Mouse (Mus musculus) embryonic facial prominence, embryonic 11.5 days (tissue): Measurements from ENCODE around the gene Slc7a7. TPM values are rescaled to one million over a fixed set of nuclear protein-coding genes. Genes with fewer than 3 reads are reported as not detected.
A peak's percentile ranks its signal among the peaks of the same experiment; 100 is the strongest.
"Not testable (repeated sequence)": the region's sequence is repeated elsewhere in the genome, so short reads cannot be mapped to it uniquely, and the experiment has no call there.

Experiments
- ATAC-seq: fragments of 200-750 bp; cut with Nextera tagmentation; replicated peaks from 2 replicates; pipeline ENCODE4 v1.8.0; 2017; ENCODE audit warnings: low read depth; ENCODE audit not compliant: insufficient number of reproducible peaks, low FRiP score, low TSS enrichment
- DNase-seq: peaks from one replicate; pipeline ENCODE4 v3.0.0-alpha.2; 2015; ENCODE audit warnings: low spot score
- H3K27ac ChIP-seq: fragments of 300-500 bp; sonication (generic); replicated peaks from 2 replicates; pipeline ENCODE4 v1.5.1; 2014; ENCODE audit warnings: mild to moderate bottlenecking, low read depth, low read length, control low read depth
- H3K27me3 ChIP-seq: fragments of 300-500 bp; sonication (generic); 2 replicates; pipeline ENCODE4 v1.6.1; 2014; ENCODE audit warnings: mild to moderate bottlenecking, low read length, moderate library complexity, mixed read lengths; ENCODE audit not compliant: control insufficient read depth, insufficient read depth
- H3K36me3 ChIP-seq: fragments of 300-500 bp; sonication (generic); replicated peaks from 2 replicates; pipeline ENCODE4 v1.6.1; 2014; ENCODE audit warnings: low read depth, mild to moderate bottlenecking, low read length, moderate library complexity, mixed read lengths; ENCODE audit not compliant: control insufficient read depth, insufficient read depth
- H3K4me1 ChIP-seq: fragments of 300-500 bp; sonication (generic); 2 replicates; pipeline ENCODE4 v1.6.1; 2014; ENCODE audit warnings: low read length, mixed read lengths; ENCODE audit not compliant: control insufficient read depth, insufficient read depth
- H3K4me2 ChIP-seq: fragments of 300-500 bp; sonication (generic); 2 replicates; pipeline ENCODE4 v1.6.1; 2014; ENCODE audit warnings: low read depth, mild to moderate bottlenecking, control low read depth, low read length, moderate library complexity
- H3K4me3 ChIP-seq: fragments of 300-500 bp; sonication (generic); 2 replicates; pipeline ENCODE4 v1.5.1; 2014; ENCODE audit warnings: low read depth, low read length, control low read depth
- H3K9ac ChIP-seq: fragments of 300-500 bp; sonication (generic); replicated peaks from 2 replicates; pipeline ENCODE4 v1.6.1; 2014; ENCODE audit warnings: mild to moderate bottlenecking, control low read depth, low read length
- H3K9me3 ChIP-seq: fragments of 300-500 bp; sonication (generic); replicated peaks from 2 replicates; pipeline ENCODE4 v1.6.1; 2016; ENCODE audit warnings: mild to moderate bottlenecking, low read length, inconsistent platforms, mixed read lengths; ENCODE audit not compliant: control insufficient read depth
- WGBS: fragments of 180-500 bp; shearing (Covaris S2); extraction: QIAGEN DNeasy Blood & Tissue Kit; methylation state at CpG from one replicate; pipeline ENCODE4 v1.1.7; 2014; 5-methylcytosine and 5-hydroxymethylcytosine counted together
- polyA plus RNA-seq: library from polyadenylated mRNA; unstranded; fragments of >200 nt; fragmentation: Nextera tagmentation; extraction: Ambion mirVana; gene quantifications from 2 replicates; pipeline ENCODE4 v1.2.1, GENCODE M21; 2014

Gene Slc7a7
- polyA plus RNA-seq, 1 experiment from 2014 or later = 2.9 TPM

GRCm38 (mm10) chr14:54360577-54361340 is 56.8 kb downstream of the Slc7a7 start, which contains the start of gene Oxa1l:
TSS of gene Oxa1l (plus strand) at chr14:54360834.
- under 1% methylated on average over 48 of the region's 48 CpGs for WGBS
- H3K36me3 ChIP-seq = peaks cover 2% of the 10 kb centered on the region; the same call in 1 of the 2 replicates
- no peaks in the 10 kb centered on the region for H3K27me3 ChIP-seq
- peak; percentile 83 for ATAC-seq
- H3K9me3 ChIP-seq = no peaks in the 10 kb centered on the region
- H3K27ac ChIP-seq = peak within 1 kb of the TSS; percentile 31
- peak within 1 kb of the TSS; percentile 95 for H3K9ac ChIP-seq
- DNase-seq = peak; percentile 97
- H3K4me2 ChIP-seq = peak within 1 kb of the TSS; percentile 64
- peak within 1 kb of the TSS; percentile 97 for H3K4me3 ChIP-seq
- H3K4me1 ChIP-seq = no peaks in the 10 kb centered on the region

GRCm38 (mm10) chr14:54354406-54354805 is 63.2 kb downstream of the Slc7a7 start:
- Histone ChIP-seq H3K4me2 (no peak overlapping the region), H3K9me3 (no peaks in the 10 kb centered on the region), H3K27ac (no peak overlapping the region), H3K27me3 (no peaks in the 10 kb centered on the region), H3K9ac (no peak overlapping the region), H3K4me3 (no peak overlapping the region), H3K36me3 (no peaks in the 10 kb centered on the region), H3K4me1 (no peaks in the 10 kb centered on the region)
- no peak for DNase-seq
- no peak for ATAC-seq
- 25% methylated on average over 1 of the region's 1 CpGs for WGBS

GRCm38 (mm10) chr14:54352314-54352713 is 65.3 kb downstream of the Slc7a7 start:
- no peak overlapping the region for H3K4me2 ChIP-seq
- no peaks in the 10 kb centered on the region for H3K4me1 ChIP-seq
- no peaks in the 10 kb centered on the region for H3K9me3 ChIP-seq
- no peak for DNase-seq
- 93% methylated on average over 8 of the region's 8 CpGs for WGBS
- no peak for ATAC-seq
- no peak overlapping the region for H3K27ac ChIP-seq
- H3K4me3 ChIP-seq = no peak overlapping the region
- no peaks in the 10 kb centered on the region for H3K27me3 ChIP-seq
- H3K36me3 ChIP-seq = no peaks in the 10 kb centered on the region
- H3K9ac ChIP-seq = no peak overlapping the region

GRCm38 (mm10) chr14:54350773-54351541 is 66.6 kb downstream of the Slc7a7 start:
- H3K27ac ChIP-seq, H3K27me3 ChIP-seq, H3K4me1 ChIP-seq, H3K36me3 ChIP-seq, H3K4me2 ChIP-seq, DNase-seq, H3K9ac ChIP-seq, H3K4me3 ChIP-seq, ATAC-seq, H3K9me3 ChIP-seq: not testable (repeated sequence)
- WGBS = 90% methylated on average over 16 of the region's 16 CpGs

- not testable (repeated sequence) for H3K9me3 ChIP-seq, H3K9ac ChIP-seq, H3K4me3 ChIP-seq, DNase-seq, H3K36me3 ChIP-seq, H3K27me3 ChIP-seq, H3K4me2 ChIP-seq, ATAC-seq, H3K4me1 ChIP-seq, H3K27ac ChIP-seq
- WGBS = 32% methylated on average over 2 of the region's 2 CpGs
These were observed 75.8 kb downstream of the Slc7a7 start for GRCm38 (mm10) chr14:54341807-54342206.

GRCm38 (mm10) chr14:54340836-54341235 is 76.7 kb downstream of the Slc7a7 start:
- DNase-seq (no peak), ATAC-seq (no peak)
- H3K9me3 ChIP-seq = no peaks in the 10 kb centered on the region
- H3K4me2 ChIP-seq = no peak overlapping the region
- no peak overlapping the region for H3K4me3 ChIP-seq
- H3K36me3 ChIP-seq = no peaks in the 10 kb centered on the region
- no peak overlapping the region for H3K27ac ChIP-seq
- no peak overlapping the region for H3K9ac ChIP-seq
- H3K27me3 ChIP-seq = no peaks in the 10 kb centered on the region
- no peaks in the 10 kb centered on the region for H3K4me1 ChIP-seq
- WGBS = 60% methylated on average over 7 of the region's 7 CpGs

- Histone ChIP-seq H3K4me3 (no peak overlapping the region), H3K9ac (no peak overlapping the region), H3K27ac (no peak overlapping the region), H3K9me3 (no peaks in the 10 kb centered on the region), H3K36me3 (no peaks in the 10 kb centered on the region), H3K4me2 (no peak overlapping the region), H3K27me3 (no peaks in the 10 kb centered on the region), H3K4me1 (no peaks in the 10 kb centered on the region)
- DNase-seq = no peak
- ATAC-seq = no peak
- WGBS = 84% methylated on average over 8 of the region's 8 CpGs
These were observed 84.0 kb downstream of the Slc7a7 start for GRCm38 (mm10) chr14:54333452-54334189.
